Mouse (Mus musculus) spleen, postnatal 4 days (tissue): ENCODE results near the gene Nav3.
"Not testable (repeated sequence)": the region's sequence is repeated elsewhere in the genome, so short reads cannot be mapped to it uniquely, and the experiment has no call there.

Experiments used
- DNase-seq, 2 experiments: peaks; one replicate each; pipeline ENCODE4 v3.0.0; 2022; ENCODE audit warnings: low spot score in 2 of 2

Gene Nav3

DNA sequence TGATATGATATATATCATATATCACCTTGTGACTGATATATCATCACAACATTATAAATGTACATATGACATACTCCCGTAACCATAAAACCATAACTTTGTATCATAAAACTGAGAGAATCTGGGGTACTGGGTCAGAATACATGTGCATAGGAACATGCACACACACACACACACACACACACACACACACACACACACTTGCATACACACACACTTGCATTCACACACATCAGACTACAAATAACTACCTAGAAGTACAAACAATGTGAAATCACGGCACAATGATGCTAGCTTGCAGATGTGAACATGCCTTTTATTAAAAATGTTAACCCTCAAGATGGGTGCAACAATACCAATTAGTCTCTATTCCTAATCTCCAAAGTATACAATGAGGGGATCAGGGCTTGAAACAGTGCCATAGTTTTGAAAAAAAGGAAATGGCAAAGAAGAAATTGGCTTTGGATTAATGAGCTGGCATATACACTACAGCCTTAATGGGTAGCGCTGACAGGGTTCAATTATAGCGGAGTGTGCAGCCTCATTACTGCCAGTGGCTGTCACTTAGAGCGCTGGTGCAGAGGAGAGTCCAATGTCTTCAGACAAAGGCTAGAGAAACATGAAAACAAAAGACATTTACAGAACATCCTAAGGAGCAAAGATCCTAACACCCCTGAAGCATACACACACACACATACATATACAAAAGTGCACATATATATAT lies 72.3 kb downstream of the Nav3 start:
- not testable (repeated sequence) for DNase-seq

- no peak for DNase-seq
Measured at GRCm38 (mm10) chr10:110380792-110381191, 75.2 kb downstream of the Nav3 start.

DNA sequence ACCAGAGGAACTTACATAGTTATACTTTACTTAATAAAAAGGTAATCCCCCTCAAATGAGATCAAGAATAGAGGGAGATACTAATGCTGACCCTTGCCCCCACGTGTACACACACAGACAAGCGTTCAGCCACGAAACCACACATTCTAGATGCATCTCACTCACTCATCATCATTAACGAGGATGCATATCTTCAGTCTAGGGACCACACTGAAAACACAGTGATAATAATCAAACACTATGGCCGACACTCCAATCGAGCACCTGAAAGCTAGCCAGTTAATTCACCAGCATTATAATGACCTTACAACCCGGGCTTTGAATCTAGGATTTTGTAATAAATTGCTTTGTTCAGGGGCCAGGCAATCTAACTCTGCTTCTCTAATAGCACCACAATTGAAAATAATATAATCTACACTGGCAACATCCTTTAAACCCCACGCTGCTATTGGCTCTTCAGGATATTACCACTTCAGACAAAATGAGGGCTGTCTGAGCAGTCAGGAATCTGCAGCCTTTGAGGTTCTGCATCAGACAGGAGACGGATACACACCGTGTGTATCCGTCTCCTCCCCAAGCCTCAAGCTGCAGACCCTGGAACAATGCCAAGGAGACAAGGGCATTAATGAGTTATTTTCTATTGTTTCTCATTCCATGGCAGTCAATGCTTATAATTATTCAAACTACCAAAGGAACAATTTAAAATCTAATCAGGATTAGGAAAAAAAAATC lies 83.1 kb downstream of the Nav3 start:
- no peak for DNase-seq

GRCm38 (mm10) chr10:110352148-110352547 lies 103.9 kb downstream of the Nav3 start:
- no peak for DNase-seq

GRCm38 (mm10) chr10:110330030-110330429 lies 126.0 kb downstream of the Nav3 start:
- DNase-seq = no peak

GRCm38 (mm10) chr10:110329629-110330028 lies 126.4 kb downstream of the Nav3 start:
- DNase-seq = no peak

DNA sequence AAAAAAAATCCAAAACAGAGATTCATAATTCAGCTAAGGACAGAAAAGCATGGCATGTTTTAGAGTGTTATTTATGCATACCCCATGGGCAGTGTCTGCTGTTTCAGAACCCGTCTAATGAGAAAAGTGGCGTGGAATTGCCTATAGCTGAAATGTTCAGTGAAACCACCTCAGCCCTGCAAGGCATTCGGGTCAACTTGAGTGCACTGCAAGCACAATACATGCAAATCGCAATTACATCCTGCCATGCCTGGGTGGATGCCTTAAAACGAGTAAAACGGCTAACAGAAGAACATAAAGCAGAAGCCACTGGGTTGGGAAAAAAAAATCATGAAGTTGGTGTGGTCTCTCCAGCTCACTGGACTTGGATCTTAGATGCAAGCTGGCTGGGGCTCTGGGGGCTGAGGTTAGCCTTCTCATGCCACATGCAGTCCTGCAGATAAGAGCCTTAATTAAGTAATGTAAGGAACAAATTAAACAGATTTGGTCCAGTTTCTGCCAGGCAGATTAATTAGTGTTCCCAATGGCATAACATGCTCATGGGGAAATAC lies 133.8 kb downstream of the Nav3 start:
- DNase-seq = no peak

DNA sequence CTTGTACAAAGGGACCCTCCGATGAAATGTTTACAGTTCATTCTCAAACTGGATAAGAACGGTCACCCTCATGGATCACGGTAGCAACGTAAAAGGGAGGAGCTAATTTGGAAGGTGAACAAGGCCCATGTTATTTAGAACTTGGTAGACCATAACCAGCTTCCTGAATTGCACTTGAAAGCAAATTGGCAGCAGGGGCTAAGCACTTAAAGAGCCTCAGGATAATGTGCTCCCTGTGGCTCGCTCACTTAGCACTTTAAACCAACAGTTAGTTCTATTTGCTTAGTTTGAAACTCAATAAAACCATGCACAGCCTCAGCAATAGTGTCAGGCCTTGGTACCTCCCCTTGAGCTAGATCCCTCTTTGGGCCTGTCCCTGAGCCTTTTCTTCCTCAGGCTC lies 138.7 kb downstream of the Nav3 start:
- DNase-seq = no peak

GRCm38 (mm10) chr10:110314525-110314924 lies 141.5 kb downstream of the Nav3 start:
- no peak for DNase-seq

DNA sequence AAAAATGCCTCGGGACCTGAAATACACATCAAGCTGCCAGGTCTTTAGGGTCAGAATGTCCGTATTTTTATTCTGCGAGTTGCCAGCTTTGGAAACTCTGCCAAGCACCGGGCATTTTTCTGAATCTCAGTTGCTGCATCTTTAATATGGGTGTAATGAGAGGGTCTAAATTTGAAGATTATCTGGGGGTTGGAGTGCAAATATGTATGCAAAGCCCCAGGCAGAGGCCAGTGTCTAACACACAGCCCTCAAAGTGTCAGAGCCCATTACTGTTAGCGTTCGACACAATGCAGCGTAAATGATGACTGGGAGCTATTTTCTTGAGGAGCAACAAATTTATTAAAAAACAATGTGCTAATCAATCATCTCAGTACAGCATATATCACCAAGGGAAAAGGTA lies 142.0 kb downstream of the Nav3 start:
- no peak for DNase-seq

DNA sequence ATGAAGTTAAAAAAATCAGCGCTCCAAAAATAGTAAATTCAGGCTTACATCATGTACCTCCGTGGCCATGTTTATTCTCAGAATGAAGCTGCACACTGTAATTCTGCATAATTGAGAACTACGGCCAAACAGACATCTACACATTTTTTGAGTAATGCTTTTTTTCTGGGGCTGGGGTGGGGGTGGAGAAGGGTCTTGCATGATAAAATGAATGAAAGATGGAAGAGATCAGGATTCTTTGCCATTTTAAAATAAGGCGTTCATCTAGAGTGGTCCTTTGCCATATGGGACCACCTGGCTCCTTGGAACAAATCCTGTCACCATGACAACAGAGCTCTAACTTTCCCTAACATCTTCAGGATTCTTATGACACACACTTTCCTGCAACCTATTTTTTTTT lies 146.5 kb downstream of the Nav3 start:
- no peak for DNase-seq

GRCm38 (mm10) chr10:110305609-110306008 lies 150.4 kb downstream of the Nav3 start:
- DNase-seq = no peak

- no peak for DNase-seq
Measured at GRCm38 (mm10) chr10:110290016-110290623, 165.9 kb downstream of the Nav3 start.

GRCm38 (mm10) chr10:110283879-110284278 lies 172.1 kb downstream of the Nav3 start:
- DNase-seq = no peak

- DNase-seq = no peak
Measured at GRCm38 (mm10) chr10:110272818-110273217, 183.2 kb downstream of the Nav3 start.

GRCm38 (mm10) chr10:110270561-110270960 lies 185.4 kb downstream of the Nav3 start:
- DNase-seq = no peak

DNA sequence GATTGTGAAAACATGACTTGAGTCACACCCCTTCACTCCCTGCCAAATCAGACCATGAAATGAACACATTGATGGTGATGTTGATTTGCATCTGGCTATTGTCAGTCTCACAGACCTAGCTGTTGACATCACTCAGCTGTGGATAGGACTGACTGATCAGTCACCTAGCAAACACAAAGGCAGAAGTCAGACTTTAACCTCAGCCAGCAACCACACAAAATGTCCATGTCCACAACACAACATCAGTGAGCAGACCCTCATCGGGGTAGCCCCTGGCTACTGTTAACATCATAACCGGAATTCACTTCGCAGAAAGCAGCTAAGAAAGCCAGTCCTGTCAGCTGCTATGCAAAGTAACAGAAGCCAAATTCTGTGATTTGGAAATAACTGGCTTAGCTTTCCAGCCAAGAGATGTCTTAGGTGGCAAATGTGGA lies 213.9 kb downstream of the Nav3 start:
- DNase-seq = no peak

GRCm38 (mm10) chr10:110240667-110241066 lies 215.3 kb downstream of the Nav3 start:
- DNase-seq = no peak

GRCm38 (mm10) chr10:110233307-110233930 lies 222.6 kb downstream of the Nav3 start:
- no peak for DNase-seq

DNA sequence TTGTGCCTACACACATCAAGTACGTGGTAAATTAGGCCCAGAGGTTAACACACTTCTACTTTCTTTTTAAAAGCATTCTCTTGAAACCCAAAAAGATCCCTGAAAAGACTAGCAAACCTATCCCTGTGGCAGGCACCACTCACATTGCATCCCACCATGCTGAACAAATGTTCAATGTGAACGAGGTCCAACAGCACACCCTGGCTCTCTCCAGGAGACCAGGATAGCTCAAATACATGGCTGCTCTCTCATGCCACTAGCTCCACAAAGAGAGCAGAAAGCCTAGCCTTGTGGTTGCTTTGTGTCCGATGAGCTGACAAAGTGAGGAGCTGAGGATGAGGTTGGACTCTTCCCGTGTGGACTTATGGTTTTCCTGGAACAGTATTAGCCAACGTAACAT lies 249.6 kb downstream of the Nav3 start:
- DNase-seq = no peak

DNA sequence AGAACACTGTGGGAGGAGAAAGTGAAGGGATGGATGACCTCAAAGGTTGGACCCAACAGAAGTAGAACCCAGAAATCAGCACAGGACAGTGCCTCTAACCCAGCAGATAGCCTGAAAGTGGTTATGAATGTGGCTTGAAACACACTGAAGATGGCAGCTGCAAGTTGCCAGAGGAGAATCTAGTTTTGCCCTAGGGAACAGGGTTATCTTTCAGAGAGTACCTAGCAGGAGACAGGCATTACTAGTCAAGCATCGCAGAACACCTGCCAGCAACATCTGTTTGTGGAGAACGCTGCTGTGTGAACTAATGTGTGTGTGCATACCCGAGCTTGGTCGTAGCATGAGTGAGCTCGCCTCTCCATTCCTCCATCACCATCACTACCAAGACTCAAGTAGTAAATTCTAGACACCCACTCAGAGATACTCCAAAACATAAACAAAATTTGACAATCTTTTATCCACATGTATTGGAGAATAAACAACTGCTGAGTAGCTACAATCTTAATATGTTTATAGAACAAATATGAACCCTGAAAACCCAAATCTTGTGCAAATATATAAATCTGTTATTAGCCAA lies 251.8 kb downstream of the Nav3 start:
- DNase-seq = no peak

DNA sequence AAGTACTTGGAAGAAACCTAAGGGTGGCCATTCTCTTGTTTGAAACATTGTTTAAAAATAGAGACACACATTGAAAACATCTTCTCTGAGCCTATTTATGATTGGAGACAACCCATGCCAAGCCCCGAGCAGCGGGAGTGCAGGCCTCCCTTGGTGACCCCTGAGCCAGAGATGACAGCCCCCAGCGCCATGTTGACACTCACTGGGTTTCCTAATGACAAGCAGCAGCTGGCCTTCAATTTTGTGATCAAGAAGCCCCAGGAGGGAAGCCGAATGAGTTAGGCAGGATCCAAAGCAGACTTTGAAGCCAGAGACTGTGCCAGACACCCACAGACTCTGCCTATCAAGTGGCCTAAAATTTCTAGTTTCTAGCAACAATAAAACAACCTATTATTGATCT lies 263.1 kb downstream of the Nav3 start:
- DNase-seq = no peak
